Mouse (Mus musculus): ENCODE results near the gene C2cd5. TPM values are rescaled to one million over a fixed set of nuclear protein-coding genes. Genes with fewer than 3 reads are reported as not detected.
A peak's percentile ranks its signal among the peaks of the same experiment; 100 is the strongest.

Gene C2cd5
- total RNA-seq, 2 experiments from 2014 or later: 62.6 to 67.3 TPM

DNA sequence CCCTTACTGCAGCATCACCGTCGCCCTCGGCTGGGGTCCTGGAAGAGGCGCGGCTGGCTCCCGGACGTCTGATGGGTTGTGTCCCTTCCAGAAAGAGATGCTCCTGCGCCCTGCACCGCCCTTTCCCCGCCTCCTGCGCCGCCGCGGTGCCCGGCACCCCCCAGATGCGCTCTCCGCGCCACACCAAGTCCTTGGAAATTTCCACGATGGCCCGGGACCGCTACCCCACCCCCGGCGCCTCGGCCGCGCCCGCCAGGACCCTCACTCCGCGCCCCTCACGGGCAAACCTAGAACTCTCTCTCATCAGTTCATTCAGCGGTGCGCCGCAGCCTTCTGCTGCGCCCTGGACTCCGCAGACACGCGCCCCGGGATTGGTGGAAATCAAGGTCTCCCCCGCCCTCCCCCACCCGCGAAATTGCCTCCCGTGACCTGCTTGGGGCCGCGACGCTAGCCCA is 135.8 kb downstream of the C2cd5 start, which contains the start of gene St8sia1:
Gene St8sia1 (minus strand): TSS at position 377 of the 455 bp plus-strand sequence.
- intact Hi-C loops (cut with DNase I): loop anchor here (2.0 kb wide), 1 partner anchor 185 kb away; no protein-coding TSS in a partner anchor
- peak; percentile 48 to 68 for DNase-seq (ENCODE audit: extremely low spot score in 1 of 2, low spot score in 2 of 2)

DNA sequence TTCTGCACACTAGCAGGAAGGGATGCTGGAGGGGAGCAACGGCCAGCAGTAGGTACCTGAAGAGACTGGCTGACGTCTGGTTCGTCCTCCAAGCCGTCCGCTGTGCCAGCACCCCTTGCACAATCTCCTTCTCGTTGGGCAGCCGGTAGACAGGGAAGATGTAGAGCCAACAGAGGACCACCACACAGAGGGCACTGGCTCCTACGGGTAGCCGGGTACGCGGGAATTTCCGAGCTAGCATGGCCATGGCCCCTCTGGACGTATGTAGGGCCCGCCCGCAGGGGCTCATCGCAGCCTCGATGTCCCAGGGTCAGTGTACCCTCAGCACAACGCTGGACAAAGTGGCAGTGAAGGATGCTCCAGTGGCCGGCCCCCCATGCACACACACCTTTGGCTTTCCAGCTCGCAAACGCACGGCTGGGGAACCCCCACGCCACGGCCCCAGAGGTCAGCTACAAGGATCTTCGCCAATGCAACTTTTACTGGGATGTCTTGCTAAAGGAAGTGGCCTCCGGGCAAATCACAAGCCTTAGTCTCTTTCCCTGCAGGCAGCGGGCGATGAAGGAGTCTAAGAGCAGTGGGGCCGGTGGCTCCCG is 136.4 kb downstream of the C2cd5 start:
- intact Hi-C loops (cut with DNase I): loop anchor here (2.0 kb wide), 1 partner anchor 185 kb away; no protein-coding TSS in a partner anchor
- no peak for DNase-seq (ENCODE audit: extremely low spot score in 1 of 2, low spot score in 2 of 2)

DNA sequence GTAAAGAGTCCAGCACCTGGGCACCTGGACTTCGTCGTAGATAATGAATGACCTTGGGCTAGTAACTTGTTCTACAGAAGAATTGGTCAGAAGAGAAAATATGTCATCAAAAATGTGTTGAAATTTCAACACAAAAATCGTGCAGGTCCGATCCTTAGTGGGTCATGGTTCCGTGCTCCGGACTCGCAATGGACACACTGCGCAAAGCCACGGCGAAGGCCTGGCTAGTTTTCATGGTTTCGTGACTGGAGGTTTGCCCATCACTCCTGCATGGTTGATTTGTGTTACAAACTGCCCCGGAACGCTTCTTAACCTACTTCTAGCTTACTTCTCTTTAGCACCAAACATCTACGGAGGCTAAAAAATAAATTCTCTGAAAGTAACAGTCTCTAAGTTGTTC is 137.1 kb downstream of the C2cd5 start:
- no peak for DNase-seq (ENCODE audit: extremely low spot score in 1 of 2, low spot score in 2 of 2)
- intact Hi-C loops (cut with DNase I): no loop called here

DNA sequence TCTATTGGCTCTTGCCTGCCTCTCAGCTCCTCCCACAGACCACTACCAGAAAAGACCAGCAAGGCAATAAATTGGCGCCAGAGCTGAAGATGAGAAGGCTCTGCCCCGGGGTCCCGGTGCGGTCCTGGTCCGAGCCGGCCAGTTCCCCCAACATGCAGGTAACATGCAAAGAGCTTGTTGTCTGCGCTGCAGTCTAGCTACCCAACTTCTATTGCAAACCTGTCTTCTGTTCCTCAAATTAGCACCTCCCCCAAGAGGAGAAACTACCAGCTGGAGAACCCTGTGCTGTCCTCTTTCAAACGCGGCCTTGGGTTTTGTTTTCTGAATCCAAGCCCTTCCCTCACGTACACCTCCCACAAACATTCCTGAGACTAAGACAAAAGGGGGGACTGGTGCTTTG is 137.5 kb downstream of the C2cd5 start:
- intact Hi-C loops (cut with DNase I): no loop called here
- DNase-seq (ENCODE audit: extremely low spot score in 1 of 2, low spot score in 2 of 2): no peak

DNA sequence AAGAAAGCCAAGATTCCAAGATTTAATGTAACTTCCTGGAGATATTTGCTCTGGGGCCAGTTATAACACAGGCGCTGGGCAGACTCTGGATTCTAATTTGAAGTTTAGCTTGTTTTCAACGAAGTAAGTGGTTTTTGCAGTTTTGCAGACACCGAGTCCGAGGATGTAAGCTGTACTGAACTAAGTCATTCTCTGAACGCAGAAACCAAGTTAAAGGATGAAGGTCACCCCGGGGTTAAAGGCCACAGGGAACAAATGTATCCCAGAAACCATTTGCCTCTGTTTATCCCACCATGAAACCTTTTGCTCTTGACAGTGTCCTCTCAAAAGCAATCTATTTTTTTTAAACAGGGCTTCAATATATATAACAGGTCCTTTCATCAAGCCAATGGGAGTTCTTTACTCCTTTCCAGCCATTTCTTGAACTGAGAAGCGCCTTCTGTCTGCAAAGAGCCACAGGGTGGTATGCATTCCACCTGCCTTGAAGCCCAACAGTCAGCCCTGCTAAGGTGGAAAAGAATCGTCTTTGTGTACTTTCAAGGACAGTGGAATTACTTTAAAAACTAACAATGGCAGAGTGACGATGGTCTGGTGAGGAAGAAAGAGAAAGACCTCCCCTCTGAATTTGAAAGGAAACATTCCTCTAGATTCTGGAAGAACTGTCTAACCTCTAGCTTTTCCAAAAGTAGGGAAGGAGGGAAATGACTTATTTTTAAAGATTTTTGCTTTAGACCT is 138.1 kb downstream of the C2cd5 start:
- DNase-seq (ENCODE audit: extremely low spot score in 1 of 2, low spot score in 2 of 2): no peak
- intact Hi-C loops (cut with DNase I): no loop called here

Other genes with a start within 250 kb of the C2cd5 start
- 10 to 100 TPM; 21.7 to 24.4 TPM for gene St8sia1, start 135.7 kb downstream of the C2cd5 start, total RNA-seq (2021)
- 100 to 1,000 TPM; 151 to 153 TPM for gene Etnk1, start 67.1 kb upstream of the C2cd5 start, total RNA-seq (2021)